Mouse (Mus musculus) lung, postnatal 25 days (tissue): ENCODE data around the gene Tiam2.
A peak's percentile ranks its signal among the peaks of the same experiment; 100 is the strongest.

Experiments
- DNase-seq: peaks from one replicate; pipeline ENCODE4 v3.0.0; 2022; ENCODE audit warnings: low spot score

Gene Tiam2

DNA sequence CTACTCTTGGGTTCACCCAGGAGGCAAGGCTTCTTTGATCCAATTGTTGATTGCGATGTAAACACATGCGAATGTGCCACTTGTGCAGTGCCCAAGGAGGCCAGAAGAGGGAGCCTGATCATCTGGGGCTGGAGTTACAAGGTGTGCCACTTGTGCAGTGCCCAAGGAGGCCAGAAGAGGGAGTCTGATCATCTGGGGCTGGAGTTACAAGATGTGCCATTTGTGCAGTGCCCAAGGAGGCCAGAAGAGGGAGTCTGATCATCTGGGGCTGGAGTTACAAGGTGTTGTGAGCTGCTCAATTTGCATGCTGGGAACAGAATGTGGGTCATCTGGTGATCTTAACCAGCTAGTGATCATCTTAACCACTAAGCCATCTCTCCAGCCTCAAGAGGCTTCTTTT is 124.7 kb downstream of the Tiam2 start:
- DNase-seq, result peak; percentile 67

GRCm38 (mm10) chr17:3452571-3453311 is 126.4 kb downstream of the Tiam2 start:
- DNase-seq, result no peak

- DNase-seq, result no peak
Observed at GRCm38 (mm10) chr17:3453946-3454345, 127.6 kb downstream of the Tiam2 start.

DNA sequence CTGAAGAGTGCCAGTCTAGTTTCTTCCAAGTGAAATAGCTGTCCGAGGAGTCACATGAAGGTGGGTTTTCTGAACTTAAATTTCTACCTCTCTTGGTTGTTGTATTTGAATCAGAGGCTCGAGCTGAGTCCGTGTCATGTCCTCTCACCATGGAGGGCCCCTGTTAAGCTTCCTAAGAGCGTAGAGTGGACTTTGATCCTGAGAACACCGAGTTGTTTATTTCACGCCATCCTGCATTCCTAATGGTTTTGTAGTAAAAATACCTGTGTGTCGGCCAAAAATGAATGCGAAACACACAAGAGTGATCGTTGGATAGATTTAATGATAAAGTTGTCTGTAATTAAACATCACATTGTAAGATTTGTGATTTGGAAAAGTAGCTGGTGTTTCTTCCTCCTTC is 128.5 kb downstream of the Tiam2 start:
- DNase-seq, result no peak

DNA sequence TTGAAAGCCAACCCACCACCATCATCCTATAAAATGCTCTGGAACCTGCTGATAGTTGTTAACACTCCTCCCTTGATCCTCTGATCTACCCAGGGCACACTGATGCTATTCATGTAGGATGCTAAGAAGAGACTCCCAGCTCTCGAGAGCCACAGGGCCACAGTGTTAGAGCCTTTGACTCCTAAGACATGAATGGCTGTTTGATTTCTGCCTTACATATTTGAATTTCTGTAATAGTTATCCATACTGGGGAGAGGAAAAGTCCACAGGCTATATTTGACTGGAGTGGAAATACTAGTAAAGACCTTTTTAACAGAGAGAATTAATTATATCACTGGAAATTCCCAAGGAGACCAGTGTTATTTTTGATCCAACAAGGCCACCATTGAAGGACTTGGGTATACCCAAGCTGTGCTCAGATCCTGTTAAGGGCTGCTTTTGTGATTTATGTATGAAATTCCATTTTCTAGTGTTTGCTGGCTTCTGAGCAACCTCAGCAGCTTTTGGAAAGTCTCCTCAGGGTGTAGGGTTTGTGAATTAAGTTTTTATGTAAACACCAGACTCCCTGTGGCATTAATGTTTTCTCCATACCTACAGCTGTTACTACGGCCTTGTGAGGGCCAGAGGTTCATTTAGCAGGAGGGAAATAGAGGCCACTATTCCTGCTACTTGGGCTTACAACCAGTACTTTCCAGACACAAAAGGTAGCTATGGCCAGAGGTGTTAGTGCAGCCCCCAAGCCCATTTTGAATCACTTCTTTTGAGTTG is 131.7 kb downstream of the Tiam2 start:
- no peak for DNase-seq

DNA sequence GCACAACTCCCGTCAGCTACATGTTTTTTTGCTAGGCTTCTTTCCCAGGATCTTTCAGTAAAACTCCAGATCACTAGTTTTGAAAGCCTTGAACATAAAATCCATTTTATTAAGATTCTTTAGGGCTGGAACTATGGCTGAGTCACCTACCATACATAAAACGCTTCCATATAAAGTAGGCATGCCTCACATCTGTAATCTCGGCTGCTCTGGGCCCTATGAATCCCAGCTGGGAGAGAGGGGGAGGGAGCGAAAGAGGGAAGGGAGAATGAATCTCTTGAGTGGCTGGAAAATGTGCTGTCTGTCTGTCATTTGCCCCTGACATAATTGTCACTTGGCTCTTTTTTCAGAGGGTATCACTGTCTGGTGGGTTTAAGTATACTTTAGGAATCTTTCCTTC is 139.5 kb downstream of the Tiam2 start:
- no peak for DNase-seq

GRCm38 (mm10) chr17:3466681-3467080 is 140.3 kb downstream of the Tiam2 start:
- no peak for DNase-seq

- DNase-seq, result no peak
Observed at GRCm38 (mm10) chr17:3467636-3468324, 141.4 kb downstream of the Tiam2 start.

GRCm38 (mm10) chr17:3472018-3472417 is 145.6 kb downstream of the Tiam2 start:
- no peak for DNase-seq

GRCm38 (mm10) chr17:3476546-3476945 is 150.2 kb downstream of the Tiam2 start:
- no peak for DNase-seq

- no peak for DNase-seq
Observed at GRCm38 (mm10) chr17:3481576-3482575, 155.5 kb downstream of the Tiam2 start.

DNA sequence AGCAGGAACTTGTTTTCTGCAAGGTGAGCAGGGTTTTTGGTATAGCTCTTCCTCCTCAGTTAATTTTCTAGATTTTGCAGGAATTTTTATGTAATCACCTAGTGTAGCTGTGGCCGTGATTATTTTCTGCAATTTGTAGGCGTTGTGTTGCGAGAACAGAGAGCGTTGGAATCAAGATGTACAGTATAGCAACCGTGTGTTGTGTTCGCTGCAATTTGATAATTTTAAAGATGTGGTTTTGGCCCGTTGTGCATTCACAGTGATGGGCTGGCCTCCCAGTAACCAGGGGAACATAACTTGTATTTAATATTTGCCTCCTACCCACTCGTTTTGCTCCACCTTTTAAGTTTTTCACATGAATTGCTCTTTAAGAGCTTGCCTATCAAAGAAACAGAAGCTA is 156.7 kb downstream of the Tiam2 start:
- no peak for DNase-seq

GRCm38 (mm10) chr17:3485851-3486250 is 159.5 kb downstream of the Tiam2 start:
- no peak for DNase-seq

DNA sequence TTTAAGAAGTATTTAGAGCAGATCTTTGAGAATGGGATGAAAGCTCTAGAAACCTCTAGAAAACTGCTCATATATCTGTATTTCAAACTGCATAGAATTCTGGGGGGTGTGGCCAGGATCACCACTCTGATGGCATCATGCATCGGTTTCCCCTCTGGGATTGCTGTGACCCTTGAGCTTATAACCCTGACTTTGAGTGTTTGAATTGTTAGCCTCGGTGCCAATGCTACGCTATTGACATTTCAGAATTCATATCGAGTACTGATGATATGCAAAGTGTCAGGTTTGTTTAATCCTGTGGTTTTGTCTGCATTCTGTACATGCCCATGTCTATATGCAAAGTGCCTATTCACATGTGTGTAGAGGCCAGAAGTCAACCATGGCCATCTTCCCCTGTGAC is 160.8 kb downstream of the Tiam2 start:
- DNase-seq, result no peak

DNA sequence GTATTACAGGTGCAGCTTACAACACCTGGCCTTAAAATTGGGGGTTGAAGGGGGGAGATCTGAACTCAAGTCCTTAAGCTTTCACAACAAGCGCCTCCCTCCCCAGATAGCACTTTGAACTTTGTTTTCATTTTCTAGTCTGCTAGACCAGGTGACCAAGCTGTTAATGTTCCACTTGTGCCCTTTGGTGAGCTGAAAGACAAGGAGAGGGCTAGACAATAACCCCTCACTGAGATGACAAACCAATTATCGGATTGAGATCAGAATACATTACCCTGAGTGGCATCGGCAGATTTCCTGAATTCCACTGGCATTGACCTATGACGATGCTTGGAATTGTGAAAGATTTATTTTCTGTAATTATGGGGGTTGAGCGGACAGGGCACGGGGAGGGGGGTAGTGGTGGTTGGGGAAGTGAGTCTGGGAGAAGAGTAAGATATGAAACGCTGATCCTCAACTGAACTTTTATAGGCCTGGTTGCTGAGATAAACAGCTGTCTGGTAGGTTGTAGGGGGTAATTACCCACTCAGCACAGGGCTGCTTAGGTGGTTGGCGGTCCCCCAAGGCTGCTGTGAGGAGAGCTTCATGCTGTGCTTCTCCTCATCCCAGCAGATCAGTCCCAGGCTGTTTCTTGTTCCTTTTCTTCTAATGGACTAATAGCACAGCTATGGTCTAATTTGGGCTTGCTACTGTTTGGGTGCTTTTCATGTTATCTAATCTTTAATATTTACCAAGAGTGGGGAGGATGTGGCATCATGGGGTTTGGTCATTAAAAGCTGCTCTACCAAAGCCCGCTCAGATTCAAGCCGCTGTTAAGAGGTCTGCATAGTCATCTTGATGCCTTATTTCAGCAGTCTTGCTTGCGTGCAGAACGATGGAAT is 161.6 kb downstream of the Tiam2 start:
- DNase-seq, result no peak

GRCm38 (mm10) chr17:3490216-3490895 is 164.0 kb downstream of the Tiam2 start:
- no peak for DNase-seq

DNA sequence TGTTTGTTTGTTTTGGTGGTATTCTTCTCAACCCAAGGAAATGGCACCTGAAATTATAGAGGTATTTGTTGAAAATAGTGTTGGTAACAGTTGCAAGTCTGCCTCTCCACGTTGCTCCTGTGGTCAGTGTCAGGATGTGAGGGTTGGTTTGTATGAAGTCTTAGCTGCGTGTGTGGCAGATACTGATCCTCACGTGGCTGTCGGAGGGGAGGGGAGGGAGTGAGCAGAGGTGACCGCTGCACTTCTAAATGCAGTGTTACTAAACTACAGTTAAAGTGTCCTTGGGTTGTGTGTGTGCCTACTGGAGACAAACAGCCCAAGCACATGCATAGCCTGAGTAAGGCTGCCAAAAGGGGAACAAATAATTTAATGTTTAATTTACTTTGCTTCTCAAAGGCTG is 164.7 kb downstream of the Tiam2 start:
- DNase-seq, result no peak

GRCm38 (mm10) chr17:3491667-3492066 is 165.3 kb downstream of the Tiam2 start:
- DNase-seq, result no peak

DNA sequence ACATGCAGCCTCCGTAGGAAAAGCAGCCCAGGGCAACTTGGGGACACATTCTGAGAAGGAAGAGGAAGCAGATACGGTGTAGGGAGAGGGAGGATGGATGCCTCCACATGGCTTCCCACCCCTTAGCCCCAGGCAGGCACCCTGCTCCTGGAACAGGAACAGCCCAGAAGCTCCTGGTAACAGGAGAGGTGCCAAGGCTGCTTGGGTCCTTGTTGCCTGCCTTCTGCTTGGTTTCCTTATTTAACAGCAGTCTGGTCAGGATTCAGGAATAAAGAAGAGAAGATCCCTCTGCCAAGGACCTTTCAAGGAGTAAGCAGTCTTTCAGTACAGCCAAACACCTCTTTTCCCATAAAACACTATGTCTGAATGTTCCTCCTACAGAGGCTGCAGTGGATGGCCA is 169.2 kb downstream of the Tiam2 start:
- DNase-seq, result no peak

- DNase-seq, result no peak
Observed at GRCm38 (mm10) chr17:3496080-3496479, 169.7 kb downstream of the Tiam2 start.
